Mouse (Mus musculus) cerebellum, postnatal 36 days (tissue): Measurements from ENCODE around the gene Btbd8.
A peak's percentile ranks its signal among the peaks of the same experiment; 100 is the strongest.

ENCODE experiments used
- DNase-seq, 2 experiments: peaks; one replicate each; pipeline ENCODE4 v3.0.0; 2021 to 2022; ENCODE audit warnings: mixed read lengths in 2 of 2

Gene Btbd8

DNA sequence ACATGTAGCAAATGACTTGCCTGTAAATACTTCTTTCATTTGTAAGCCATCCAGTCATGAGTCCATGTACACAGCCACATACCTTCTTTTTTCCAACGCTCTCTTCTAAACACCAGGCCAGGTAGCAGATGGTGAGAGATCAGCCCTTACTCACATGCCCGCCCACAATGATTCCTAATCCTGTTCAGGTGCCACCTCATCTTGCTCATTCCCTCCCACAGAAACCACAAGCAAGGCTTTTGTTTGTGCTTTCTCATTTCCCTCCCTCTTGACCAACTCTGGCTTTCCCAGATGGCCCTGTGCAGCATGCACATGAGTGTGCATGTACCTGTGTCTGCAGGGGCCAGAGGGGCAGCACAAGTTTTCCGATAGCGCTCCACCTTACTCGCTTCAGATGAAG, 12.5 kb downstream of the Btbd8 start:
- no peak for DNase-seq

DNA sequence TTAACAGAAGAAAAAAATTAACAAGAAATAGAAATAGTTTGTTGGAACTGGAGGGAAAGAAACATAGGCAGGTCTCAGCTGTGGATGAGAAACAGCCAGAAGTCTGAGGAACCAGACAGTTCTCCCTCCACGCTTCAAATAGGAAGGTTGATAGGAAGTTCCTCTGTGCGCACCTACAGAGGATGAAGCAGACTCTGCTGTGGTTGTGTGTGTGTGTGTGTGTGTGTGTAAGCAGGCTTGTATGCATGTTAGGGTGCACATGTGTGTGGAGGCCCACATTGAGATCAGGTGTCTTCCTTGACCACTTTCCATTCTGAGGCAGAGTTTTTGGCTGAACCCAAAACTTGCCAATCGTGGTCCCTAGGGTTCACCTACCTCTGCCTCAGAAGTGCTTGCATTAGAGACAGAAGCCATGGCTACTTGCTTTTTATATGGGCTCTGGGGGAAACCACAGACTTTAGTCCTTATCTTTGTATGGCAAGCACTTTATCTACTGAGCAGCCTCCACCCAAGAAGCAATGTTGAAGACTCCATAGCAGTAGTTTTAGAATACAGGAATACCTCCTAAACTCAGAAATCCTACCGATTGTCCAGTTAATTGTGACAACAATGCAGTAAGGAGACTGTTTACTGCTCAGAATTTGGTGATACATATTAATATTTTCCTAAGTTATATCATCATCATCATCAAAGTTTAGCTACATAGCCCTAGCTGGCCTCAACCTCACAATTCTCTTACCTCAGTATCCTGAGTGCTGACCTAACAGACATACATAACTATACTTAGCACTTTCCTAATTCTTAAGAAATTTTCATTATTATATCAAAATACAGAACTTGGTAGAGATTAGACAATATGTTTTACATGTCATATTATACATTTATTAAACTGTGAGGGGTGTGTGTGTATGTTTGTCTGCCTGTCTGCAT, 24.6 kb downstream of the Btbd8 start:
- DNase-seq = no peak

DNA sequence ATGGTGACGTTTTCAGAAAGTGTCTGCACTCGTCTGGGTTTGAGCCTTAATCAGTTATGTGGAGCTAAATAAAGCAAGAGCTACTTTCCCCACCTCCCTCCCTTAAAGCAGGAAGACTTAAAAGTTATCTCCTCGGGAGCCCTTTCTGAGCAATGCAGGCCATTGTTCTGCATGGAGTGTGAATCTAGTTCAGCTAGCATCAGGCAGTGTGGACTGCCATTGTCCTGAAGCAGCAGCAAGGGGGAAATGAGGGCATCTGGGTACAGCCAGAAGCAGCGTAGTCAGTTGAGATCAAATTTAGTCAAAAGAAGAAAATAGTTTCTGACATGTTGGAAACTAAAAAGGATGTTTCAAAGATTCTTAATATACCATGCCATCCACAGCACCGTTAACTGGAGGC, 28.7 kb downstream of the Btbd8 start:
- no peak for DNase-seq

DNA sequence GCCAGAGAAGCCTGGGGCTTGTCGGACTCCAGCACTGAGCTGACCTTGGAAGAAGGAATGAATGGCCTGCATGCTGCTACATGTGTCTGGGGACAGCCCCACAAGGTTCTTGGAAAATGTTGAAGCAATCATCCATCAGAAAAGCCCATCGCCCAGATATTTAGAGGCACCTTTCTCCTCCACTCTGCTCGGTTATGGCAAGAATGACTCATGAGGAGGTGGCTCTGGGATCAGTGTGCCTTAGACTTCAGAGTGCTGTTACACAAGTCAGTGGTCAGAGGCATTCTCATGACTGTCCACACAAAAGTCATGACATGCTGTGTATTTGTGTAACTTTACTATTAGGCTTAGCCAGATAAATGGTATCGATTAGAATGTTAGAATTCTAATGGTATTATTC, 29.3 kb downstream of the Btbd8 start:
- no peak for DNase-seq

DNA sequence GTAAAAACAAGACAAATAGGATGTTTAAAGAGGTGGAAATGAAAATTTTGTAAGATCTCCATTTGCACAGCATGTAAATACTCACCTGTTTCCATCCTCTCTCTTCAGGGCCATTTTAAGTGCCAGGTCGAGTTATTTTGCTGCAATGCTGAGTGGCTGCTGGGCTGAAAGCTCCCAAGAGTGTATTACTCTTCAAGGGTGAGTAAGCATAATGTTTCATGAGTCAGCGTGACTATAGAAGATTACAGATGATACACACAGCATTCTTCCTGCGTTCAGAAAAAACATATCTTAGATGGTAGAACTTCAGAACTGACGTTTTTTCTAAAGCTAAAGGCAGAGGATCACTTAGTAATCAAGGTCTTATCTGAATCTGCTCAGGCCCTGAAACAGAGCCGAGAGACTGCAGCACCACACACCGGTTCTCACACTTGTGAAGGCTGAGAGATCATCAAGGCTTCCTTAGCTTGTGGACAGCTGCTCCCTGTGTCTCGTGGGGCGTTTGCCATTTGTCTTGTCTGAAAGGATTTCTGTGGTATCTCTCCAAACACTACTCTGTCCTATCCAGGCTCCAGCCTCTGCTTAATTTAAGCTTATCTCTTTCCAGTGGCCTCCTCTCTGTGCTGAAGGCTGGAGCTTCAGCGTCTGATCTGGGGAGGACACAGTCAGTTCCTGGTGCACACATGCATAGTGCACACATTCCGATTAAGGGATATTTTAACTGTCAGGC, 33.0 kb downstream of the Btbd8 start:
- DNase-seq = no peak

DNA sequence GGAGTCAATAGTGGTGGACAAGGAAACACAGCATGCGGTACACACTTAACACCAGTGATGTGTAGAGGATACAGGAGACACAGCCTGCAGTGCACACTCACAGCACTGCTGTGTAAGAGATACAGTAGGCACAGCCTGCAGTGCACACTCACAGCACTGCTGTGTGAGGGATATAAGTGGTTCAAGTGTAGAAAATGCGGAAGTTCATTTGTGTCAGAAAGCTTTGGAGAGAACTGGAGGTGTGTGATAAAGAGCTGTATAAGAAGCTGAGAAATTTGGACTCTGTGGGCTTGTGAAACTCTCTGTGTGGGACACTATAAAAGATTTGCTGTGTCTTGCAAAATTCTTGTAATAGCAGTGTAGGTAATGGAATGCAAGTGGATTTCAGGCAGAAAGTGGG, 42.4 kb downstream of the Btbd8 start:
- no peak for DNase-seq

DNA sequence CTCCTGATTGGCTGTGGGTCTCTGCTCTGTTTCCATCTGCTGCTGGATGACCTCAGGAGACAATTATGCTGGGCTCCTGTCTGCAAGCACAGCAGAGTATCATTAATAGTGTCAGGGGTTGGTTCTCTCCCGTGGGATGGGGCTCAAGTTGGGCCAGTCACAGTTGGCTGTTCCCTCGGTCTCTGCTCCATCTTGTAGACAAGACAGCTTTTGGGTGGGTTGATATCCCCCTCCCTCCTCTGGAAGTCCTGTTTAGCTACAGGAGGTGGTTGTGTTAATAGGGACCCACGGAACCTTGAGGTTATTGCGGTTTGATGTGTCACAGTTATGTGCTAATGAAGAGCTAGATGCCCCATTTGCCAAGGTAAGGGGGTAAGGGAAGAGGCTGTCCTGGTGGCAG, 51.2 kb downstream of the Btbd8 start:
- no peak for DNase-seq

DNA sequence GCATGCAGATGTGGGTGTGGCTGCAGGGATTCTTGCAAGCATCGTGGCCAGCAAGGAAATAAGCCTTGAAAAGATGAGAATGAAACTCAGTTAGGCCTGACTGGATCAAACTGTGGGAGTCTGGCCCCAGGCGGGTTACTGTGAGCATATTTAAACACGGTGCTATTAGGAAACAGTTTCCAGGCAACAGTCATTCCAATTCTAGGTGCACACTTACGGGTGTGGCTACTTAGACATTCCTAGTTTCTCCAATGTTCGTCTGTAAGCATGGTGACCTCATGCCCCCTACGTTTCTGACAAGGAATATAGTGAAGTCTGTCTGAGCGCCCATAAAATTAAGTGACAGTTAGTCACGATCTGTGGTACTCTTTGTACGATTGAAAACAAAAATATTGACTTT, 53.2 kb downstream of the Btbd8 start:
- no peak for DNase-seq

DNA sequence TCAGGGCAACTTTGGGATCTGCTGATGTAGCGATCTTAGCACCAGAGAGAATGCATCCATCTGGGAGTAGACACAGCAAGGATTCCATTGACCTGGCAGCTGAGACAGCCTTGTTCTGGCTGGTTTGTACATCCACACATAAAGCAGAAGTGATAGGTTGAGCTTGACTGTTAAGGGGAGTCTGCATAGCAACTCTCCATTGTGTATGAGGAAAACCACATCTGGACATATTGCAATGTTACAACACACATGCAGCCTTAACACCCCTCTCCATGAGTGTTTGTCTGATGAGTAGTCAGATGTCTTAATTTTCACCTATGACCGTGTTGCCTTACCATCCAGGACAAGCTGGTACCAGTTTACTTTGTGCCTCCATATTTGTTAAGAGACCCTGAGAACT, 54.7 kb downstream of the Btbd8 start:
- no peak for DNase-seq

DNA sequence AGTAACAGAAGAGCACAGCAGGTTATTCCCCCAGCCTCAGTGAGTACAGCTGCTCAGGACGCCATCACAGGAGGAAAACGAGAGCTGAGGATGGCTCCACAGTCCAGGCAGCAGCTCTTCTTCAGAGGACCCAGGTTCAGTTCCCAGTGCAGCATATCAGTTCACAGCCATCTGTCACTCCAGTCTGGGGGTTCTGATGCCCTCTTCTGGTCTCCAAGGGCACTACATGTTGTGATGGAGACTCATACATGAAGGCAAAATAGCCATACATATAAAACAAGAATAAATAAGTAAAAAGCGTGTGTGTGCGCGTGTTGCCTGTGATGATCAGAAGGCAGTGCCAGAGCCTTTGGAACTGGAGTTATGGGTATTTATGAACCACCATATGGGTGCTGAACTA, 57.0 kb downstream of the Btbd8 start:
- no peak for DNase-seq

DNA sequence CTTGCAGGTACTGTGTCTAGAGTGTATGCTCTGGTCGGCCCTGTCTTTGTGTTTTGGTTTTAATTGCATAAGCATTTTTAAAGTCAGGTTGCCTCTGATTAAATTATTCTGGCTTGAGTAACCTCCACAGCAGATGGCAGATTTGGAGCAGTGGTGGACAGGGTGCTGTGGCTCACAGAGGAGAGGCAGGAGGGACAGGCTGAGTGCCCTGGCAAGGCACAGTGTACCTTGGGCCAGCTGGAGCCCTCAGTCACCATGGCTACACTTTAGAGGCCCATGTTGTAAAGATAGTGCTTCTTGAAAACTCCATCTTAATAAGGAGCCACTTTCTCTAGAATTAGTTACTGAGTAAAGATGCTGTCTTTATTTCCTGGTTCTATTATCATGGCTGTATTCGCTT, 58.2 kb downstream of the Btbd8 start:
- peak; percentile 73 to 77 for DNase-seq

DNA sequence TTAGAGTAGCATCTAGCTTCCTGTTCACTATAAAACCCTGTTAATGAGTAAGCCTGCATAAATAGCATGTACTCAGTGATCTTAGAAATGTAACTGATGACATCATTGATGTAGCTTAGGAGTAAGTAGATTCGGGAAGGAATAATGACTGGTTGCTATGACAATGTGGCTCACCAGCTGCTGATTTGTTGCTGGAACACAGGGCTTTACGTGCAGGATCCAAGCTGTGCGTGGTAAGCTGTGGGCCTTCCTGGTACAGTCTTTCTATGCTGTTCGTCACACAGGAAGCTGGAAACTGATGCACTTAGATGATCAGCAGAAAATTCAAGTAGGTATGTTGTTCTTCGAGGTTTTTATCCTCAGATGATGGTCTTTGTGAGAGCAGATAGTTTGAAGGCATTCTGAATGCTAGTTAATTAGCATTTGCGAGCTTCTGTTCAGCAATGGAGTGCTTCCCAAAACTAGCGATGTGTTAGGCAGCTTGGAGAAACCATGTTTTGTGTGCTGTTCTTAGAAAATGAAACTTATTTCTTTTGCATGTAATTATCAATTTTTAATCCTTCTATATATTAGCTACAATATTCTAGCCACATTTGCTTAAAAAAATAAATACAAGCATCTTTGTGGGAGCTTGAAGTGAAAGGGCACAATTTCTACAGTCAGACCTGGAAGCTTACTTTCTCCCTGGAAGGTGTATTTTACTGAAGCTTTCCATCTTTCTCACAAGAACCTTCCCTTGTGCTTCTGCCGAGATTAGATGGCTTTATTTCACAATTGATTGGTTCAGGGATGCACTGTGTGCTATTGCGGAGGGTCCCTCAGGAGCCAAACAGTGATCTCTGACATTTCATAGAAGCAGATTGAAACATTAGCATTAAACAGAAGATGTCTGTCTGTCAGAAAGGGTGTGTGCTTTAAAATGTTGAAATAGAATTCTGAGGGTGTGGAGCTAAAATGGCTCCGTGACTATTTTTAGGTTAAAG, 60.0 kb downstream of the Btbd8 start:
- DNase-seq = peak; percentile 51 to 62

DNA sequence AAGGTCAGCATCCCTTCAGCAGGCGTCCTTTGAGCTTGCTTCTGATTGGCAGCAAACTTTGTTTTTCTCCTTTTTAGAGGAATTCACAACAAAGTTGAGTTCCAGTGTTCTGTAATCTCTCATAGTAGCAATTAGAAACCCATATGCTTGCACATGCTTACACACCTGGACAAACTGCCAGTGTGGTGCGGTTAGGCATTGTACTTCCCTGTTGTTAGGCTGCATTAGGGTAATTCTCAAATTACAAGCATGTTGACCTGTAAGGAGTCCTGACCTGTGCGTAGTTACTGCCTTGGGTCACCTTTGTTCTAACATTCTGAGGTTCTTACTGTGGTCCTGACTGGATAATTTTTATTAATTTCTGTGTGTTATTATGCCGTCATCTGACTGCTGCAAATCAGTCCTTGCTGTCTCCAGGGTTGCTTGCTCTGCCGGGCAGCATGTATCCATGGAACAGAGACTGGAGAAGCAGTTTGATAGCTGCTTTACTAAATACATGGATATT, 61.1 kb downstream of the Btbd8 start:
- peak in 1 of 2 experiments; percentile 45 for DNase-seq

DNA sequence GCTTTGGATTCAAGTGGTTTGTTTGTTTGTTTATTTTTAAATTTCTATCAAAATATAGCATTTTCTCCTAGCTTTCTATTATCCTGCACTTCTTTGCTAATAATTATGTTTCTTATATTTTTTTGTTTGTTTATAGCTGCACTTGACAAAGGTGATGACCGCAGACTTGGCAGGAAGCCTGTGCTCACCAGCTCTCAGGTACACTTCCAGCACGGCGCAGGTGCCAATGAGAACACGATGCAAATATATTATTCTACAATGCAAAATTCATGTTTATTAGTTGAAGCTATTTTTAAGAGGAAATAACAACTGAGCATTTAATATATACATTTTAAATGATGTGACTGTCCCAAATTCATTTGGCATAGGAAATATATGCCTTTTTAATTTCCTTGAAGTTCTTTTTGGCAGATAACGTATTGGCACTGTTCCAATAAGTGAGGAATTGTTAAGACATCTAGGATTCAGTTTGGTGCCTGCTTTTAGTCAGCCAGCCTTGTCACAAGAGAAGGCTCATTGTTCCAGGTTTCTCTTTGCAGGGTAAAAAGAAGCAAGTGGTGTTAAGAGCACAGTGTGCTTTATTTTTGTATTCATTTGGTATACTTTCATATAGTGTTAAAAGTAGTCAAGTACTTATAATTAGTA, 62.2 kb downstream of the Btbd8 start:
- peak; percentile 79 to 80 for DNase-seq

DNA sequence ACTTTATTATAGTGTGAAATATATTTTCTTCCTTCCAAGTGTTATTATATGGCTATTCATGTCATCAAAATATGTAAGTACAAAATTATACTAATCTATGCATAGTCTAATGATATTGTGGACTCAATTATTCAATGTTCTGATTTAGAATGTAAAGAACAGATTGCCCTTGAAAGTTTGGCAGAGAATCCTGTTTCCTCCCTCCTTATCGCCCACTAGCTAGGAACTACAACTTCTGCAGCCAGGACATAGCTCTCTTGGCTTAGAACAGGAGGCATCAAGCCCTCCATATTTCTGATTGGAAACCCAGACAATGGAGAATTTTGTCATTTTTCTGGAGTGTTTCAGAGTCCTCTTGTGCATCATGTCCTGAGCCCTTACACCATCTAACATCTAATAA, 62.9 kb downstream of the Btbd8 start:
- DNase-seq = no peak

DNA sequence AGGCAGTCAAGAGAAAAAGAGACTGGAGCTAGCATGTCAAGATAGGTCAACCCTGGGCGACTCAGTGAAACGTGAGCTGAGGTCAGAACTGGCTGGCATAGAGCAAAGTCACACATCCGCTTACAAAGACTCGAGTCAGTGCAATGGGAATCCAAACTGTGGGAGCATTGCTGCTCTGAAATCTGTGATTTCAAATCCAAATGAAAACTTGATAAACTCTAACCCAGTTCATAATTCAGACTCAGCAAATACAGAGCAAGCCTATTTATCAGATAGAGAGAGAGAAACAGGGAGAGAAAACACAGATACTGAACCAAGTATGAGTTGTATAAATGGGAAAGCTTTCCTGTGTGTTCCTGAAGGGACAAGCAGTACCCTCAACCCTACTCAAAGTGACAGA, 69.5 kb downstream of the Btbd8 start, which contains the start of gene Gm42669:
Gm42669 (plus strand) TSS at position 301 of the 400 bp plus-strand sequence.
- no peak for DNase-seq

DNA sequence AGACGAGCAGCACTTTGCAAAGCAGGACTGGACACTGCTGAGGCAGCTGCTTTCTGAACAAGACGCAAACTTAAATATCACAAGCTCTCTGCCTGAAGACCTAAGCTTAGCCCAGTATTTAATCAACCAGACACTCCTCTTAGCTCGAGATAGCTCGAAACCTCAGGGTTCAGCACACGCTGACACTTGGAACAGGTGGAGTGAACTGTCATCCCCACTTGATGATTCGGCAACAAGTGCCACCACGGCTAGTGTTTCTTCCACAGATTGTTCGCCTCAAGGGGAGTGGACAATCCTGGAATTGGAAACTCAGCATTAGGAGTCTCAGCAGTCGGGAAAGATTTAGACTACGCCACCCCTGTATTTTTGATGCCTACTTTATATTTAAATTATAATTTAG, 72.7 kb downstream of the Btbd8 start:
- DNase-seq = no peak

DNA sequence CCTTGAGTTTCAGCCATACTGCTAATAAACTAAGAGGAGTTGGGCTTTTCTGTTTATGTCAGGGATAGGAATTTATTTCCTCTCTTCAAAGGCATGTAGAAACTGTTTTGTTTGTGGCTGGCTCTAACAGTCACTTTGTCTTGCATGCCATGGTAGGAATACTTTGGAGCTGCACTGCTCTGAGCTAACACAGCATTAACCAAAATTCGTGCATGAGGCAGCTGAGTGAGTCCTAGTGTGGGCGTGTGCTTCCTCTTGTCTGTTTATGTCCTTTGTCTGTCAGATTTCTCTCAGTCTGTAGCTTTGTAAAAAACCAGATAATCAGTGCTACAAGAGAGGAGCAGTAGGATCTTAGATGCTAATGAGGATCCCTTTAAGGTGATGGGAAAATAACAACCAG, 73.5 kb downstream of the Btbd8 start:
- DNase-seq = no peak

DNA sequence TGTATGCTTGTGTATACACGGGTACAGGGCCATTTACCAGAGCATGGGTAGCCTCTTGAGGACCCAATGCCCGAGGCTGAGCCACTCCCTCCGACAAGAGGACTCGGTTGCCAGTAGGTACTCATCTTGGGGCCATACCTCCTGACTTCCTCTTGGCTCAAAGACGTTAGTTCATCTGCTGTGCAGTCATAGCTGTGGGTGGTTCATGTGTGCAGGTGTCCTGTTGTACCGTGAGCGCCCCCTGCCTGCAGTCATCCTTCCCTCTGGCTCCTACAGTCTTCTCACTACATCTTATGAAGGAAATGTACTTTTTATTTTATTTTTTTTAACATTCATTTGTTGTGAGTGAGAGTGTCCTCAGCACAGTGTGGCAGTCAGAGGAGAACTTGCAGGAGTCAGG, 75.8 kb downstream of the Btbd8 start:
- DNase-seq = peak; percentile 68 to 72

DNA sequence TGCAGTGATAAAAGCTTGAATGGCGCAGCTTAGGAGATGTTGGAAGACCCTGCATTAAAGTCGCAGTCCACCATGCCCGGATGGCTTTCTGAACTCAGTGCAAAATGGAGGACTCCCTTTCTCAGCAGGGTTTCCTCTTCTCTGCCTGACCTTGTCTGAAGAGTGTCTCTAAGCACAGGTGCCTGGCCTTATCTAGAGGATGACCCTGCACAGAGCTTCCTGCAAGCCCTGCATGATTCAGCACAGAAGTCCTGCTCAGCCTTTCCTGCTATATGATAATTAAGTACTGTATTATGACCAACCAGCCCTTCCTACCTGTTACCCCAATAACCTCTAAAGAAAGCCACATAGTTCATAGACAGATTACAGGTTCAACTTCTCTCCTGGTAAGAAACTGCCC, 77.7 kb downstream of the Btbd8 start:
- DNase-seq = no peak

DNA sequence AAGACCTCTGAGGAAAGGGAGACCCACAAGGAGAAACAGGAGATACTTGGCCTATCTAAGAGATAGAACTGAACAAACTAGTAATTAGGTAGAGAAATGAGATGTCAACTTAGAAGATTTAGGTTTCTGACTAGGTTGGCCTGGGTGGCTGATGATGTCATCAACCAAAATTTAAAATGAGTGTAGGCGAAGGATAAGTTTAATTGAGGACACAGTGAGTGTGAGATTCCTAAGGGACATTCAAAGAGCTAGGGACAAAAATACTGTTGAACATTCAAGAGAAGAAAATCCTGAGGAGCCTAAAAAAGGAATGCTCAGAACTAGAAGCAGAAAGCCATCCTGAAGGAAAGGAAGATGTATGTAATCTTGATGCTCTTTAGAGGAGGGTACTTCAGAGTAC, 78.3 kb downstream of the Btbd8 start:
- no peak for DNase-seq

DNA sequence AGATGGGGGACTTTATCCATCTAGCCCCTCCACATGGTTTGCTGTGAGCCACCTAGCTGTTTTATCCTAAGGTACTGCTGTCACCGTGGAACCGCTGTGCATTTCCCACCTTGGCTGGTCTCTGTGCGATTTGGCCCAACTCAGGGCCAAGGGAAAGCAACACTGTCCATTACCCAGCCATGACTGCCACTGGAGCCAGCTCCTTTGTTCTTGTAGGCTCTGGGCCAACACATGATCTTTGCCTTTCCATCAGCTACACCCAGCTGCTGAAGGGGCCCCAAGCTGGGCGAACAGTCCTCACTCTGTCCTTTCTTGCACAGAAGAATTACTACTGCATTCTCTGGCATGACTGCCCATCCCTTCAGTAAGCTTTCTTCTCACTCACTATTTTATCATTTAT, 80.8 kb downstream of the Btbd8 start:
- DNase-seq = no peak
